Mouse (Mus musculus) c-Kit-positive CD71-negative TER-119-negative erythroid progenitor cells, embryonic 14.5 days (primary cell): ENCODE results near the gene Tcf23.

ENCODE experiments used
- DNase-seq: peaks from one replicate; pipeline ENCODE4 v3.0.0-alpha.2; 2013; ENCODE audit warnings: low read depth

Tcf23 gene

GRCm38 (mm10) chr5:30950451-30950850 lies 18.0 kb upstream of the Tcf23 start:
- no peak for DNase-seq

- no peak for DNase-seq
These were observed 17.5 kb upstream of the Tcf23 start for GRCm38 (mm10) chr5:30950922-30951321.

- DNase-seq: no peak
These were observed 16.8 kb upstream of the Tcf23 start for GRCm38 (mm10) chr5:30951706-30952105.

- no peak for DNase-seq
These were observed 15.9 kb upstream of the Tcf23 start for GRCm38 (mm10) chr5:30952551-30952950.

GRCm38 (mm10) chr5:30954065-30954464 lies 14.4 kb upstream of the Tcf23 start:
- no peak for DNase-seq

- no peak for DNase-seq
These were observed 13.9 kb upstream of the Tcf23 start for GRCm38 (mm10) chr5:30954556-30954955.

GRCm38 (mm10) chr5:30955751-30956150 lies 12.7 kb upstream of the Tcf23 start:
- no peak for DNase-seq

GRCm38 (mm10) chr5:30957891-30958290 lies 10.6 kb upstream of the Tcf23 start:
- no peak for DNase-seq

- no peak for DNase-seq
These were observed 9.1 kb upstream of the Tcf23 start for GRCm38 (mm10) chr5:30959198-30959854.

- DNase-seq: peak; percentile 98
These were observed 8.4 kb upstream of the Tcf23 start, which contains the start of gene Preb for GRCm38 (mm10) chr5:30959966-30960501. Gene Preb (minus strand): TSS chr5:30960361.

- no peak for DNase-seq
These were observed 7.6 kb upstream of the Tcf23 start for GRCm38 (mm10) chr5:30960814-30961213.

GRCm38 (mm10) chr5:30961545-30962505 lies 6.6 kb upstream of the Tcf23 start:
- no peak for DNase-seq

GRCm38 (mm10) chr5:30963916-30964315 lies 4.5 kb upstream of the Tcf23 start:
- DNase-seq: no peak

GRCm38 (mm10) chr5:30966189-30966588 lies 2.3 kb upstream of the Tcf23 start:
- no peak for DNase-seq

- DNase-seq: no peak
These were observed 978 bp downstream of the Tcf23 start for GRCm38 (mm10) chr5:30969440-30969839.

- DNase-seq: no peak
These were observed 6.6 kb downstream of the Tcf23 start for GRCm38 (mm10) chr5:30974870-30975656.

GRCm38 (mm10) chr5:30982357-30982756 lies 13.9 kb downstream of the Tcf23 start:
- DNase-seq: no peak

- no peak for DNase-seq
These were observed 24.7 kb downstream of the Tcf23 start for GRCm38 (mm10) chr5:30992980-30993676.

- no peak for DNase-seq
These were observed 25.6 kb downstream of the Tcf23 start for GRCm38 (mm10) chr5:30994074-30994473.

- no peak for DNase-seq
These were observed 26.6 kb downstream of the Tcf23 start for GRCm38 (mm10) chr5:30994910-30995635.

- DNase-seq: peak; percentile 52
These were observed 29.8 kb downstream of the Tcf23 start for GRCm38 (mm10) chr5:30998306-30998705.
